Mouse (Mus musculus) MEL (cell line): ENCODE results near the gene Pigo. TPM values are rescaled to one million over a fixed set of nuclear protein-coding genes. Genes with fewer than 3 reads are reported as not detected.

Experiments
- DNase-seq: peaks from one replicate; pipeline ENCODE4 v3.0.0; 2011; ENCODE audit warnings: low read depth, low spot score
- H3K27ac ChIP-seq: 2 replicates; pipeline ENCODE4 v1.5.1; 2012; ENCODE audit warnings: low read depth, mild to moderate bottlenecking, control low read depth, low read length, moderate library complexity; ENCODE audit not compliant: control insufficient read depth
- H3K27me3 ChIP-seq, 2 experiments: fragments of 150-350 bp in 1 of 2; sonication (generic) in 1 of 2; 2 replicates each; pipeline ENCODE4 v1.6.1; 2012; ENCODE audit warnings: low read length in 2 of 2, mild to moderate bottlenecking in 2 of 2, improper control_type of control experiment in 1 of 2, moderate library complexity in 1 of 2; ENCODE audit not compliant: insufficient read depth in 2 of 2, control insufficient read depth in 1 of 2
- H3K36me3 ChIP-seq, 2 experiments: 2 replicates each; pipeline ENCODE4 v1.6.1; 2012 to 2014; ENCODE audit warnings: low read length in 2 of 2, improper control_type of control experiment in 1 of 2, inconsistent platforms in 1 of 2, mild to moderate bottlenecking in 1 of 2; ENCODE audit not compliant: insufficient read depth in 2 of 2, control insufficient read depth in 1 of 2
- H3K4me1 ChIP-seq, 2 experiments: fragments of 150-350 bp in 1 of 2; sonication (generic) in 1 of 2; 2 replicates each; pipeline ENCODE4 v1.6.1; 2012; ENCODE audit warnings: low read length in 2 of 2, improper control_type of control experiment in 1 of 2, mild to moderate bottlenecking in 1 of 2; ENCODE audit not compliant: insufficient read depth in 2 of 2, control insufficient read depth in 1 of 2
- H3K4me3 ChIP-seq, 2 experiments: fragments of 150-350 bp in 1 of 2; sonication (generic) in 1 of 2; 2 replicates each; pipeline ENCODE4 v1.5.1; 2012; ENCODE audit warnings: low read depth in 2 of 2, low read length in 2 of 2, mild to moderate bottlenecking in 2 of 2, moderate library complexity in 2 of 2, control low read depth in 1 of 2, improper control_type of control experiment in 1 of 2; ENCODE audit not compliant: control insufficient read depth in 1 of 2, insufficient read depth in 1 of 2
- H3K79me2 ChIP-seq: 2 replicates; pipeline ENCODE4 v1.6.1; 2012; ENCODE audit warnings: mild to moderate bottlenecking, low read length, moderate library complexity; ENCODE audit not compliant: control insufficient read depth, poor library complexity, insufficient read depth
- H3K9ac ChIP-seq: 2 replicates; pipeline ENCODE4 v1.6.1; 2012; ENCODE audit warnings: low read depth, mild to moderate bottlenecking, control low read depth, low read length, moderate library complexity; ENCODE audit not compliant: control insufficient read depth, poor library complexity, severe bottlenecking
- H3K9me3 ChIP-seq: fragments of 150-350 bp; sonication (generic); replicated peaks from 2 replicates; pipeline ENCODE4 v1.6.1; 2012; ENCODE audit warnings: mild to moderate bottlenecking, low read length, improper control_type of control experiment, moderate library complexity; ENCODE audit not compliant: insufficient read depth
- CTCF ChIP-seq, 3 experiments: IDR thresholded peaks in 2 of 3; conservative IDR thresholded peaks in 1 of 3; 2 replicates each; pipeline ENCODE4 v1.5.1; 2011 to 2012; ENCODE audit warnings: low read length in 3 of 3, low read depth in 2 of 3, mild to moderate bottlenecking in 2 of 3, improper control_type of control experiment in 1 of 3, inconsistent platforms in 1 of 3, mixed read lengths in 1 of 3, moderate library complexity in 1 of 3; ENCODE audit not compliant: control insufficient read depth in 1 of 3, insufficient read depth in 1 of 3, poor library complexity in 1 of 3, severe bottlenecking in 1 of 3
- HCFC1 ChIP-seq: IDR thresholded peaks from 2 replicates; pipeline ENCODE4 v1.6.1; 2012; ENCODE audit warnings: low read depth, mild to moderate bottlenecking, inconsistent platforms, low read length, improper control_type of control experiment, moderate library complexity
- MAFK ChIP-seq: IDR thresholded peaks from 2 replicates; pipeline ENCODE4 v1.6.1; 2011; ENCODE audit warnings: low read depth, mild to moderate bottlenecking, low read length, improper control_type of control experiment, borderline replicate concordance
- MEF2A ChIP-seq: IDR thresholded peaks from 2 replicates; pipeline ENCODE4 v1.6.1; 2014; ENCODE audit warnings: low read depth, mild to moderate bottlenecking, inconsistent platforms, low read length, improper control_type of control experiment; ENCODE audit not compliant: poor library complexity, insufficient replicate concordance, severe bottlenecking; ENCODE audit errors: extremely low read depth
- POLR2A ChIP-seq, 2 experiments: IDR thresholded peaks; 2 replicates each; pipeline ENCODE4 v1.6.1; 2011 to 2012; ENCODE audit warnings: low read length in 2 of 2, mild to moderate bottlenecking in 2 of 2, control low read depth in 1 of 2, improper control_type of control experiment in 1 of 2, low read depth in 1 of 2, moderate library complexity in 1 of 2; ENCODE audit not compliant: control insufficient read depth in 1 of 2, insufficient read depth in 1 of 2, poor library complexity in 1 of 2
- POLR2AphosphoS2 ChIP-seq: IDR thresholded peaks from 2 replicates; pipeline ENCODE4 v1.6.1; 2011; ENCODE audit warnings: low read length, improper control_type of control experiment
- RAD21 ChIP-seq: IDR thresholded peaks from 2 replicates; pipeline ENCODE4 v1.6.1; 2011; ENCODE audit warnings: mild to moderate bottlenecking, low read depth, low read length, improper control_type of control experiment
- RCOR1 ChIP-seq: IDR thresholded peaks from 2 replicates; pipeline ENCODE4 v1.6.1; 2012; ENCODE audit warnings: low read depth, mild to moderate bottlenecking, inconsistent platforms, low read length, improper control_type of control experiment
- SIN3A ChIP-seq: IDR thresholded peaks from 2 replicates; pipeline ENCODE4 v1.6.1; 2012; ENCODE audit warnings: low read length, improper control_type of control experiment, inconsistent platforms
- SMC3 ChIP-seq: IDR thresholded peaks from 2 replicates; pipeline ENCODE4 v1.6.1; 2011; ENCODE audit warnings: low read depth, low read length, improper control_type of control experiment
- TAL1 ChIP-seq: IDR thresholded peaks from 2 replicates; pipeline ENCODE4 v1.6.1; 2012; ENCODE audit warnings: mild to moderate bottlenecking, inconsistent platforms, low read length, moderate library complexity, mixed read lengths
- TBP ChIP-seq: IDR thresholded peaks from 2 replicates; pipeline ENCODE4 v1.8.0; 2011; ENCODE audit warnings: low read depth, low read length, improper control_type of control experiment
- TCF12 ChIP-seq: IDR thresholded peaks from 2 replicates; pipeline ENCODE4 v1.6.1; 2014; ENCODE audit warnings: low read depth, mild to moderate bottlenecking, inconsistent platforms, low read length, improper control_type of control experiment, moderate library complexity
- USF1 ChIP-seq: IDR thresholded peaks from 2 replicates; pipeline ENCODE4 v1.6.1; 2014; ENCODE audit warnings: low read depth, mild to moderate bottlenecking, inconsistent platforms, low read length, improper control_type of control experiment, moderate library complexity
- ZC3H11A ChIP-seq: IDR thresholded peaks from 2 replicates; pipeline ENCODE4 v1.6.1; 2012; ENCODE audit warnings: low read depth, mild to moderate bottlenecking, inconsistent platforms, low read length, improper control_type of control experiment
- ZMIZ1 ChIP-seq: IDR thresholded peaks from 2 replicates; pipeline ENCODE4 v1.6.1; 2012; ENCODE audit warnings: low read depth, mild to moderate bottlenecking, inconsistent platforms, low read length, improper control_type of control experiment, moderate library complexity
- polyA plus RNA-seq, 2 experiments: library from polyadenylated mRNA; stranded (reverse) in 1 of 2; unstranded in 1 of 2; fragments of >175 nt in 1 of 2; fragments of >200 nt in 1 of 2; gene quantifications; 2 replicates each; pipeline versions ENCODE4 v1.2.1 to v1.2.4; 2012; ENCODE audit warnings: low replicate concordance in 2 of 2, low read depth in 1 of 2; ENCODE audit not compliant: insufficient read length in 2 of 2, insufficient read depth in 1 of 2, missing spikeins in 1 of 2
- total RNA-seq: library from RNA; depleted of rRNA; stranded (reverse); fragments of 300-350 nt; gene quantifications from 2 replicates; pipeline ENCODE4 v1.2.3, GENCODE M21; 2012

Pigo gene
- total and polyA plus RNA-seq, 3 experiments = 22.3 to 36.1 TPM; not detected in 1

- TF ChIP-seq TCF12 (peak; percentile 99), USF1 (no peak), ZMIZ1 (no peak)
These were observed 12.4 kb upstream of the Pigo start (continued) for GRCm38 (mm10) chr4:43037860-43038566.

GRCm38 (mm10) chr4:43036356-43036755 lies 10.7 kb upstream of the Pigo start:
- TF ChIP-seq ZC3H11A (no peak), SMC3 (no peak), TCF12 (no peak), HCFC1 (no peak), CTCF (IDR thresholded peaks at IDR 0.05 in 2 of 3, conservative IDR thresholded peaks at IDR 0.05 in 1 of 3; ENCODE audit: control insufficient read depth in 1 of 3, insufficient read depth in 1 of 3, low read depth in 2 of 3, low read length in 3 of 3, poor library complexity in 1 of 3, severe bottlenecking in 1 of 3) (no peak), SIN3A (no peak), ZMIZ1 (no peak), TAL1 (no peak), POLR2A (IDR thresholded peaks at IDR 0.05; ENCODE audit: control insufficient read depth in 1 of 2, insufficient read depth in 1 of 2, low read depth in 1 of 2, low read length in 2 of 2, poor library complexity in 1 of 2) (no peak), MAFK (no peak)
- Histone ChIP-seq H3K36me3 (peaks cover 0 to 21% of the 10 kb centered on the region in 2 experiments; a peak in 2 of 4 replicates), H3K9ac (no peak overlapping the region), H3K4me3 (no peak overlapping the region), H3K27ac (no peak overlapping the region), H3K79me2 (no peaks in the 10 kb centered on the region), H3K27me3 (no peaks in the 10 kb centered on the region), H3K9me3 (no peaks in the 10 kb centered on the region), H3K4me1 (peaks cover 21 to 38% of the 10 kb centered on the region in 2 experiments)
- DNase-seq = no peak

- Histone ChIP-seq H3K27me3 (no peaks in the 10 kb centered on the region), H3K9me3 (no peaks in the 10 kb centered on the region), H3K36me3 (peaks cover 0 to 17% of the 10 kb centered on the region in 2 experiments; a peak in 2 of 4 replicates), H3K4me3 (no peak overlapping the region), H3K79me2 (peaks cover 3% of the 10 kb centered on the region), H3K4me1 (peaks cover 18 to 34% of the 10 kb centered on the region in 2 experiments), H3K27ac (no peak overlapping the region), H3K9ac (no peak overlapping the region)
- TF ChIP-seq HCFC1 = no peak
- DNase-seq = no peak
These were observed 10.2 kb upstream of the Pigo start for GRCm38 (mm10) chr4:43035851-43036250.

GRCm38 (mm10) chr4:43033481-43033880 lies 7.9 kb upstream of the Pigo start:
- TF ChIP-seq POLR2AphosphoS2 (no peak), RAD21 (no peak), MEF2A (no peak), TBP (no peak), RCOR1 (no peak)
- Histone ChIP-seq H3K27ac (no peak overlapping the region), H3K4me1 (peaks cover 13 to 22% of the 10 kb centered on the region in 2 experiments), H3K4me3 (no peak overlapping the region), H3K79me2 (peaks cover 16% of the 10 kb centered on the region), H3K27me3 (no peaks in the 10 kb centered on the region), H3K9ac (no peak overlapping the region), H3K9me3 (no peaks in the 10 kb centered on the region), H3K36me3 (peaks cover 0 to 15% of the 10 kb centered on the region in 2 experiments; a peak in 2 of 4 replicates)
- no peak for DNase-seq
